Mouse (Mus musculus) midbrain, embryonic 16.5 days (tissue): ENCODE results near the gene Ackr1. TPM values are rescaled to one million over a fixed set of nuclear protein-coding genes. Genes with fewer than 3 reads are reported as not detected.
A peak's percentile ranks its signal among the peaks of the same experiment; 100 is the strongest.

Experiments
- ATAC-seq: fragments of 200-750 bp; cut with Nextera tagmentation; 2 replicates; pipeline ENCODE4 v1.8.0; 2017; ENCODE audit warnings: moderate TSS enrichment
- H3K27ac ChIP-seq: fragments of 300-500 bp; sonication (generic); 2 replicates; pipeline ENCODE4 v1.5.1; 2014; ENCODE audit warnings: mild to moderate bottlenecking, low read length, mixed read lengths
- H3K27me3 ChIP-seq: fragments of 300-500 bp; sonication (generic); 2 replicates; pipeline ENCODE4 v1.6.1; 2014; ENCODE audit warnings: low read depth, low read length, mixed read lengths; ENCODE audit not compliant: control insufficient read depth, insufficient read depth
- H3K36me3 ChIP-seq: fragments of 300-500 bp; sonication (generic); 2 replicates; pipeline ENCODE4 v1.6.1; 2014; ENCODE audit warnings: mild to moderate bottlenecking, low read length, moderate library complexity, mixed read lengths; ENCODE audit not compliant: control insufficient read depth, insufficient read depth
- H3K4me1 ChIP-seq: fragments of 300-500 bp; sonication (generic); 2 replicates; pipeline ENCODE4 v1.6.1; 2014; ENCODE audit warnings: mild to moderate bottlenecking, low read length, mixed read lengths; ENCODE audit not compliant: control insufficient read depth, insufficient read depth
- H3K4me2 ChIP-seq: fragments of 300-500 bp; sonication (generic); 2 replicates; pipeline ENCODE4 v1.6.1; 2014; ENCODE audit warnings: mild to moderate bottlenecking, low read length, mixed read lengths
- H3K4me3 ChIP-seq: fragments of 300-500 bp; sonication (generic); 2 replicates; pipeline ENCODE4 v1.5.1; 2014; ENCODE audit warnings: low read depth, mild to moderate bottlenecking, low read length, moderate library complexity, mixed read lengths
- H3K9ac ChIP-seq: fragments of 300-500 bp; sonication (generic); 2 replicates; pipeline ENCODE4 v1.6.1; 2014; ENCODE audit warnings: low read depth, low read length, mixed read lengths
- H3K9me3 ChIP-seq: fragments of 300-500 bp; sonication (generic); replicated peaks from 2 replicates; pipeline ENCODE4 v1.6.1; 2014; ENCODE audit warnings: mild to moderate bottlenecking, low read length, mixed read lengths; ENCODE audit not compliant: control insufficient read depth, poor library complexity, severe bottlenecking
- WGBS: fragments of 180-500 bp; shearing (Covaris S2); extraction: QIAGEN DNeasy Blood & Tissue Kit; methylation state at CpG from one replicate; pipeline ENCODE4 v1.1.7; 2014; 5-methylcytosine and 5-hydroxymethylcytosine counted together
- polyA plus RNA-seq: library from polyadenylated mRNA; unstranded; fragments of >200 nt; fragmentation: Nextera tagmentation; extraction: Ambion mirVana; gene quantifications from 2 replicates; pipeline ENCODE4 v1.2.1, GENCODE M21; 2015

Gene Ackr1
- polyA plus RNA-seq, 1 experiment from 2014 or later, result 19.9 TPM

DNA sequence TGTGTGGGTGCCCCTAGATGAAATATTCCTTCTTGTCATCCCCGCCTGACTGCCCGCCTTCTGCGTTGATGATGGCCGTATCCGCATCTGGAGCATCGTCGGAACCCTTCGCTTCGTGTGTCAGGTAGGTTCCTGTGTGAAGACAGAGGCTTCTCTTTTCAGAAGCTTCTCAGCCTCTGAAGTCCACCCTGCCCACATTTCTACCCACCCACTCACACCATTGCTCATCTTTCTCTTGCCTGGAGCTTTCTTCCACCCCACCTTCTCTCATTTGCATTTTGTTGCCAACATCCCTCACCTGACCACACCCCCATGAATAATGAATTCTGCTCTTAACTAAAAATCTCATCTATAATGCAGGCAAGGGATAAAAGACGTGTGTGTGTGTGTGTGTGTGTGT lies 3.5 kb upstream of the Ackr1 start:
- H3K9me3 ChIP-seq, result no peaks in the 10 kb centered on the region
- H3K4me1 ChIP-seq, result no peaks in the 10 kb centered on the region
- H3K4me3 ChIP-seq, result no peak overlapping the region
- H3K4me2 ChIP-seq, result no peak overlapping the region
- H3K27ac ChIP-seq, result no peak overlapping the region
- no peak for ATAC-seq
- WGBS, result 93% methylated on average over 10 of the region's 10 CpGs
- no peak overlapping the region for H3K9ac ChIP-seq
- no peaks in the 10 kb centered on the region for H3K27me3 ChIP-seq
- peaks cover 29% of the 10 kb centered on the region for H3K36me3 ChIP-seq

DNA sequence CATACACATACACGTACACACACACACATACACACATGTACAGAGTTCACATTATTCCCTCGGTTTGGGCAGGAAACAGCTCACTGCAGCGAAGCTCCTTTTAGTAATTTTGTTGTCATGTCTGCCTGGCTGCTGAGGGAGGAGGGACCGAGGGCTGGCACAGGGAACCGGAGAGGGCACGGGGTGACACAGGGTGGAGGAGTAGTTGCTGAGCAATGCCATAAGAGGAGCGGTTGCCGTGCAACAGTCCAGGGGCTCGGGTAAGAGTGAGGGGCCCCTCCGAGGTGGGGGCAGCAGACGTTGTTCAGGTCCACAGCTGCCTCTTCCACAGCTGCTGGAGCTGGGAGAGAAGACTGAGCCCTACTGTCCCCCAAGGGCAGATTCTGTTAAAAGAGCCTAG lies 2.4 kb upstream of the Ackr1 start:
- Histone ChIP-seq H3K4me2 (no peak overlapping the region), H3K27ac (no peak overlapping the region), H3K36me3 (peaks cover 25% of the 10 kb centered on the region), H3K27me3 (no peaks in the 10 kb centered on the region), H3K9me3 (no peaks in the 10 kb centered on the region), H3K9ac (no peak overlapping the region), H3K4me1 (no peaks in the 10 kb centered on the region), H3K4me3 (no peak overlapping the region)
- ATAC-seq, result 0 out of 2 replicates have a peak, but pooled peaks have one; percentile 18
- WGBS, result 51% methylated on average over 11 of the region's 11 CpGs

DNA sequence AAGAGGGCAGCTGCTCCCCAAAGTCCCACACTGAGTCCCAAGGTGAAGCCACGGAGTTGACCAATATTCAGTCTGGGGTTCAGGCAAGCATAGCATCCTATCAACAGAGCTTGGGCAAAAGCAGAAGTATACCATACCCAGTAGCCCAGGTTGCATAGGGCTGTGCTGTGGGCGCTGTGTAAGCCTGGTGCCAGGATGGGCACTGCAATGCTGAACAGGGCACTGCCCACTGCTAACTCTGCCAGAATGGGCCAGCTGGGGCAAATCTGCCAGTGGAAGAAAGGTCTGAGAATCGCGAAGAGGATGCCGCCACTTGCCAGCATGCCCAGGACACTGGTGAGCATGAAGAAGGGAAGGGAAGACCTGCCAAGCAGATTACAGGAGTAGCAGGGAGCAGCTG lies 1.1 kb downstream of the Ackr1 start:
- H3K4me1 ChIP-seq, result 0 out of 2 replicates have a peak, but pooled peaks cover 6% of the 10 kb centered on the region
- H3K27me3 ChIP-seq, result no peaks in the 10 kb centered on the region
- no peak overlapping the region for H3K4me3 ChIP-seq
- no peak overlapping the region for H3K27ac ChIP-seq
- H3K4me2 ChIP-seq, result no peak overlapping the region
- no peak overlapping the region for H3K9ac ChIP-seq
- no peaks in the 10 kb centered on the region for H3K9me3 ChIP-seq
- H3K36me3 ChIP-seq, result peaks cover 13% of the 10 kb centered on the region; the same call in 1 of the 2 replicates
- ATAC-seq, result no peak
- WGBS, result 91% methylated on average over 5 of the region's 5 CpGs

DNA sequence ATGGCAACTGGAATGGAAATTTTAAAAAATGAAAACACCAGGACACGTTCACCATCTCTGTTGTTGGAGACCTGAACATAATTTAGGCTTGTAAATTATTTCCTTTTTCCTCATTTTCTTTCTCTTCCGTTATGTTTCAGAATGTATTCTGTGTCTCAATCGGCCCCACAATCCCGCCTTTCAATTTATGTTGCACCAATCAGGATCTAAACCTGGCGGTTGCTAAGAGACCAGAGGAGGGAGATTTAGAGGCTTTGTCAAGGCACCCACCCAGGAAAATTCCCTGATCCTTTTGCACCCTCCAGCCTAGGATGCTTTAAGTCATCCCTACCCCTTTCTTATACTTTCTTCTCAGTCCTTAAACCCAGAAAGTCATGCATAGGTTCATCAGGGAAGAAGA lies 3.8 kb downstream of the Ackr1 start:
- H3K36me3 ChIP-seq, result no peaks in the 10 kb centered on the region
- H3K9me3 ChIP-seq, result no peaks in the 10 kb centered on the region
- 54% methylated on average over 5 of the region's 5 CpGs for WGBS
- peak; percentile 51 for ATAC-seq
- H3K27me3 ChIP-seq, result no peaks in the 10 kb centered on the region
- no peak overlapping the region for H3K4me3 ChIP-seq
- no peak overlapping the region for H3K9ac ChIP-seq
- H3K27ac ChIP-seq, result no peak overlapping the region; the same call in 1 of the 2 replicates
- 0 out of 2 replicates have a peak, but pooled peaks cover 6% of the 10 kb centered on the region for H3K4me1 ChIP-seq
- no peak overlapping the region for H3K4me2 ChIP-seq

DNA sequence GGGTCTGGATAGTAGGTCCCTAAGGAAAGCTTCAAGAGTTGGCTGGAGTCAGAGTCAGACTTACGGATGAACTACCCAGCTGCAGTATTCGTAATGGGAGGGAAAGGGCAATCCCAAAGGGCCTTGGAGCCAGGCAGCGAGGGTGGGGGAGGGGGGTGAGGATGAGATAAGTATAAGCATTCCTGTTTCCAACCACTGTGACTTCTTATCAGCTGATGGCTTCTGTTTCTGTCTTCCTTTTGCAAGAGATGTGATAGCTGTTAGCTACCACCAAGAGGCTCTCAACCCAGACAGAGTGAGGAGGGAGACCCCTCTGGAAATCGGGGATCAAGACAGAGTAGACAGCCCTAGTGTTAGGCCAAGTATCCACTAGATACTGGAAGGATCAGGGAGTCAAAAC lies 4.4 kb downstream of the Ackr1 start:
- H3K9ac ChIP-seq, result no peak overlapping the region
- ATAC-seq, result peak; percentile 34
- H3K4me1 ChIP-seq, result 0 out of 2 replicates have a peak, but pooled peaks cover 6% of the 10 kb centered on the region
- H3K27me3 ChIP-seq, result no peaks in the 10 kb centered on the region
- no peak overlapping the region for H3K4me3 ChIP-seq
- no peak overlapping the region for H3K4me2 ChIP-seq
- no peaks in the 10 kb centered on the region for H3K9me3 ChIP-seq
- 0 out of 2 replicates have a peak overlapping the region, but pooled peaks have one; percentile 2 for H3K27ac ChIP-seq
- H3K36me3 ChIP-seq, result no peaks in the 10 kb centered on the region
- 52% methylated on average over 4 of the region's 4 CpGs for WGBS

DNA sequence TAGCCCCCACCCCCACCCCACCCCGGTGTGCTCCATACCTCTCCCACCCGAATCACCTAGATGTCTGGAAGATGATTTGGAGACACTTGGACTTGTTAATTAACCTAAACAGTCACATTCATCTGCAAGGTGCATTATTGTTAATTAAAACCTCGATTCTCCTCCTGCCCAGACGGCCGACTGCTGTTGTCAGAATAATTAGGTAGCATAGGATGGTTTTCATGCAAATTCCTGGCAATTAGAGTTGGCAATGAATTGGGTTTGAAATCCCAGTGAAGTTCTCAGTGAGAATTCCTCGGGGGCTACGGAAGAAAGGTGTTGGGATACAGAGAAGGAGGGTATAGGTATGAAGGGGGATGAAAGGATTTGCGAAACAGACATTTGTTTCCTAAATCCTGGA lies 5.1 kb downstream of the Ackr1 start:
- Histone ChIP-seq H3K36me3 (no peaks in the 10 kb centered on the region), H3K4me1 (0 out of 2 replicates have a peak, but pooled peaks cover 6% of the 10 kb centered on the region), H3K9ac (no peak overlapping the region), H3K4me2 (no peak overlapping the region), H3K4me3 (no peak overlapping the region), H3K9me3 (no peaks in the 10 kb centered on the region), H3K27me3 (no peaks in the 10 kb centered on the region), H3K27ac (no peak overlapping the region)
- 59% methylated on average over 8 of the region's 8 CpGs for WGBS
- ATAC-seq, result no peak

DNA sequence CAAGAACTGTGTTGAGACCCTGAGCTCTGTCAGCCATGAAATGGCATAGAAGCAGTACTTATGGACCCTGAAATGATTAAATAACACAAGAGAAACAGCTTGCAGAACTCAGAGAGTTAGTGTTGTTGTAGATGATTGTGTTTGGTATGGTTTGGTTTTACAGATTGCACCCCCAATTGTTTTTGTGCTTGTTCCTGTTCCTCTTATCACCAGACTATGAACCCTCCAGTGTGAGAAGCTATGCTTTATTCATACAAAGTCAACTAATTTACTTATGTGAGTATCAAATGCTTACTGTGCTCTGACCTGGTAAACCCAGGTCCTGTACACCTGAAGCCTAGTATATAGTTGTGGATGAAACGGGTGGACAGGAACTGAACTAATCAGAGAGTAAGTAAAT lies 7.0 kb downstream of the Ackr1 start:
- H3K9me3 ChIP-seq, result no peaks in the 10 kb centered on the region
- 55% methylated on average over 1 of the region's 1 CpGs for WGBS
- H3K27me3 ChIP-seq, result no peaks in the 10 kb centered on the region
- no peak overlapping the region for H3K27ac ChIP-seq
- 0 out of 2 replicates have a peak, but pooled peaks cover 6% of the 10 kb centered on the region for H3K4me1 ChIP-seq
- H3K36me3 ChIP-seq, result no peaks in the 10 kb centered on the region
- H3K9ac ChIP-seq, result no peak overlapping the region
- no peak overlapping the region for H3K4me2 ChIP-seq
- H3K4me3 ChIP-seq, result no peak overlapping the region
- no peak for ATAC-seq

DNA sequence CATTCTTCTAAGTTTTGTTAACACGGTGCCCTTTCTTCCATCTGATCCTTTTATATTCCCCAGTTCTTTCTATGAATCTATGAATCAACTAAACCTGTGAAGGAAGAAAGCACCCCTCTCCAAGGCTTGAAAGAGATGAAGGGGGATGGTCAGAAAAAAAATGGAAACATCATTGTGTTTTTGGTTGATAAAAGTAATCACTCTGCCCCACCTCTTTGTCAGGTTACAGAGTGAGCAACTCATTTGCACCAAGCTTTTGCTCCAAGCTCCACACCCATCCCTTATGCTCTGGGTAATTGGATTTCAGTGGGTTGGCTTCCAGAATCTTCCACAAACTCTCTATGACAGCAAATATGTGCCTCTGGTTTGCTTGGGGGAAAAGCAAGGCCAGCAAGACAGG lies 8.2 kb downstream of the Ackr1 start:
- WGBS, result 85% methylated on average over 1 of the region's 1 CpGs
- Histone ChIP-seq H3K27me3 (no peaks in the 10 kb centered on the region), H3K4me2 (no peak overlapping the region)

DNA sequence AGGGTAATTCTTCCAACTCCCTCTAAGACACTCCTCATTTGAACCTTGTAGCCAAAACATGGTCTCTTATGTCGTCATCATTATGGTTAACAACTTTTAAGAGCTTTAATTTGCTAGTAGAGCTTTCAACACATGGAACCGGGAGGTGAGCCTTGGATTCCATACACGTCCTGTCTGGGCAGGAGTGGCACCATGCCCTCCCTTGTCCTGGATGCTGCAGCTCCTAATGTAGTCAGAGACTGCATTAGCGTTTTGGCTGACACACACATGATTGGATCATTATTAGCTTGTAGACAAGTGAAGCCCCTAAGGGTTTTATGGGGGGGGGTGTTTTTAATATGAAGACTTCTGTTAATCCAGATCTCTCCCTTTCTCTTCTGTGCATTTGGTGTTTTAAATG lies 8.6 kb downstream of the Ackr1 start:
- no peak overlapping the region for H3K4me2 ChIP-seq
- no peak overlapping the region for H3K9ac ChIP-seq
- H3K36me3 ChIP-seq, result no peaks in the 10 kb centered on the region
- H3K4me1 ChIP-seq, result 0 out of 2 replicates have a peak, but pooled peaks cover 6% of the 10 kb centered on the region
- WGBS, result 64% methylated on average over 4 of the region's 4 CpGs
- no peaks in the 10 kb centered on the region for H3K27me3 ChIP-seq
- H3K9me3 ChIP-seq, result no peaks in the 10 kb centered on the region
- H3K4me3 ChIP-seq, result no peak overlapping the region
- H3K27ac ChIP-seq, result no peak overlapping the region
- ATAC-seq, result no peak

More for the DNA sequence above, 8.2 kb downstream of the Ackr1 start:
- Histone ChIP-seq H3K36me3 (no peaks in the 10 kb centered on the region), H3K4me3 (no peak overlapping the region), H3K27ac (no peak overlapping the region), H3K9me3 (no peaks in the 10 kb centered on the region), H3K9ac (no peak overlapping the region), H3K4me1 (0 out of 2 replicates have a peak, but pooled peaks cover 6% of the 10 kb centered on the region)
- ATAC-seq, result no peak
